Mouse (Mus musculus) liver (tissue): Measurements from ENCODE around the gene Iqck.

Source experiments
- DNase-seq: peaks from one replicate; pipeline ENCODE4 v3.0.0-alpha.2; 2020; ENCODE audit warnings: mixed read lengths

The Iqck gene

DNA sequence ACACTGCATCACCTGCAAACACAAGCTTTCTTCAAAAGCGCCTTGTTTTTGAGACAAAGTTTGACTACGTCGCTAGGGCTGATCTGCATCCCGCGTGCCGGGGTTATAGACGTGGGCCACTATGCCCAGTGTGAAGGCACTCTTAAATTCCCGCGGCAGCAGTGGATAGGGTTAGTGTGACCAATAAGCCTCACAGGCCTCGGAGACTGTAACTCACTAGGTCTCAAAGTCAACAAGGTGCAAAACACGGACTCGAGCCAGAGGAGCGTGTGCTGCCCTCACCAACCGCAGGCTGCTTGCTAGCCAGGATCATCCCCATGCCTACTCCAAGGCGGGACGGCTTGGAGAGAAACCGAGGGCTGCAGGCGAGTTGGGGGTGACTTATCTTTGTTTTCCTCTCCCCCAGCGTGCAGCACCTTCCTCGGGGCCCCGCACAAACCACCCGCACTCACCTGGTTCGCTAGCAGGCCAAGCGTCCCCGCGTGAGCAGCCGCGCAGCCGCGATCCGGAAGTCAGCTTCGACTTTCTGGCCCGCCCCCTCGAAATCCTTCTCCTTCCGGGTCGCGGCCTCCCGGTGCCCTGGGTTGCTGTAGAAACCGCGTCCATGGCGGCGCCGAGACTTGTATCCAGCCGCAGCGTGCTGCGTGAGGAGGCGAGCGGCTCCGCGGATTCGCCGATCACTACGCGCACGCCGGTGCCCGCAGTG lies at the start of gene Iqck:
TSS of gene Iqck (plus strand) at position 582 of the 706 bp plus-strand sequence.
- peak; percentile 88 for DNase-seq

DNA sequence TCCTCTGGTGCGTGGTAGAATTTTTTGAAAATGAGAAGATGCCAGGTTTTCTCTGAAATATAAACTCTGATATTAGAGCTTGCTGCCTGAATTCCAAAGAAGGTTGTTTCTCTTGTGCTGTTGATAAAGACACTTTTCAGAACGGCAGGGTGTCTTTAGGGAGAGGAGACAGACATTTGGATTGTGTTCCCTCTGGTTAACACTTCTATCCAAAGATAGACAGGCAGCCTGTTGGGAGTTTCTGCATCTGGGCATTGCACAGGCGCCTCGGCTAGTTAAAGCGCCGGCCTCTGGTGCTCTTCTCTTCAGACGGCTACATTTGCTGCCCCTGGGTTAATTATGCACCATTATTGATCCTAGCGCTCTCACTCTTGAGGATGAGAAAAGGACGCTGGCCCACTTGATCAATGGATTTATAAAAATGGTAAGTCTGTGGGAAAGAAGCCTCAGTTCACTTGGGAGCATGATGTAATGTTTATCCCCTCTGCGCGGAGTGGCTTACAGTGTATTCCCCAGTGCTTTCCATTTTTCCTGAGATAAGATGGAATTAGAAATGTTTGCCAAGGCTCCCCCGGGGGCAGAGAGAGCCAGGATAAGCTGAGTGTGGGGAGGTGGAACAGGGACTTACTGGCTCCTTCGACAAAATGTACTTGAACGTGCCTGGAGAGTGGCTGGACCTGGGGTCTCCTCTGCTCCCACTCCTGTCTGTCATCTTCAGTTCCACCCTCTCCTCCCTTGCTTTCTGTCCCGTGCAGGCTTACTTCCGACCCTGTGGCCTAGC lies 48.7 kb upstream of the Iqck start:
- no peak for DNase-seq

DNA sequence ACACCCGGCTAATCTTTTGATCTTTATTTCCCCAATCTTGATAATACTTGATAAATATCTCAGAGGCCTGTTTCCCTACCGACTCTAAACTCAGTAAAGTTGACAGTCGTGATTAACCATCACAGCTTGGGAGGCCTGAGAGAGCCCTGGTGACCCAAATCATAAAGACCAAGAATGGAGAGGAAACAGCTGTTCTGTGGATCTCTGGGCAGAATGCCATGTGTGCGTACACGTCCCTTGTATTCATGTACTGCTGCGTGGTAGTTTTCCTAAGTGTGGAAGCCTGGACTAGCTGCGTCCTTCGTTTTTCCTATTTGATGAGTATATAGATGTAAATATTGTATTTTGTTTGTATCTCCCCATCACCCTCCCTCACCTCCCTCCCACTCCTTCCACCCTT lies 47.7 kb upstream of the Iqck start:
- no peak for DNase-seq

DNA sequence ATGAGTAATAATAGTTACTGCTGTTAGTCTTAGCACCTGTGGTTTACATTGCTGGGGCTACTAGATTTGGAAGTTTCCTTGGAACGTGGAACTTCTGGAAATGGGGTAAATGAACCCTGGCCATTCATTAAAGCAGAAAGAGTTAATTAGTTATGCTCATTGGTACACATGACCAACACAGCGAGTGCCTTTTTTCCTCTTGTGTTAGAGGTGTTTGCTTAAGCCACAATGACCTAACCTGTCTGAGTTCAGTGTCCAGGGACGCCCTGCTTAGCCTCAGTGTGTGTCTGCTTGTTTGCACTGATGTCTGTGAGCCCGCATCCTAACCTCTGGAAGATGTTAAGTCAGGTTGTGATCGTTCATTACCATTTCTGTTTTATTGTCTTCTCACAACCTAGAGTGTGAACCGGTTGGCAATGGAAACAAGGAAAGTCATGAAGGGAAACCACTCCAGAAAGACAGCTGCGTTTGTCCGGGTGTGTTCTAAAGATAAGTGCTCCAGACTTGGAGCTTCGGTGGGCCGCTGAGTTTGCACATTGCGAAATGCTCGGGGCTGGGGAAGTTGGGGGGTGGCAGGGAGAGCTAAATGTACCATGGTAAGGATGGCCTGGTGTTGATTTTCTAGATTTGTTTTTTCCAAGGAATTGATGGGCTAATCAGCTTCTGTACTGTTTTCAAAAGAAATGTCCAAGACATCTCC lies 44.0 kb upstream of the Iqck start:
- peak; percentile 37 for DNase-seq

DNA sequence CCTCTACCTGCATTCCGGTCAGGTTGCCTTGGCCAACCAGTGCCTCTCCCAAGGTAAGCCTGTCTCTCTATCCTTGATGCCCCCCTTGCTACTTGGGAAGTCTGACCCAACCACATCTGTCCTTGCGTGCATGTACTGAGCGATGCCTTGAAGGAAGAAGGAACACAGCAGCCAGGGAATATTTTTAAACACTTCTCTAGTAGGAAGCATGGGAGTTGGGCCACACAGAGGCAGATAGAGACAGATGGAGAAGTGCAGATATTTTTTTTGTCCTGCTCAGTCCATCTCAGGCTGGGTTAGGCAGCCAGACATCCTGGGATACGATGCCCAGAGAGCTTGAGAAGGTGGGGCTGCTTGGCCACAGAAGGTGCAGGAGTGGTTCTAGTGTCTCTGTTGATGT lies 42.0 kb upstream of the Iqck start:
- no peak for DNase-seq

DNA sequence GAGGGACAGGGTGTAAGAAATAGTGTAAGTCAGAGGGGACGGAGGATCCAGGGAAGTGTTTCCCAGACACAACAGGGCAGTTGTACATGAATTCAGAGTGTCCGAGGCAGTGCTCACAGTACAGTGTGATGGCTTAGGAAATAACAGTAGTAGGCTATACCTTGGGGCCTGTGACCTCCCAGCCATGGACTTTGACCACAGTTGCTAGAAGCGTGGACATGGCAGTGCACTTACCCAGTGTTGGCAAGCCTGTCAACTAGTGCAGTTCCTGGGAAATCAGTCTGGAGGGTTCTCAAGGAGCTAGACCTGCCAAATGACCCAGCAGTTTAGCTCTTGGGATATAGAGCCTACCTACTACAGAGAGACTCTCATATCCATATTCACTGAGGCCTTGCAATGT lies 39.3 kb upstream of the Iqck start:
- no peak for DNase-seq

DNA sequence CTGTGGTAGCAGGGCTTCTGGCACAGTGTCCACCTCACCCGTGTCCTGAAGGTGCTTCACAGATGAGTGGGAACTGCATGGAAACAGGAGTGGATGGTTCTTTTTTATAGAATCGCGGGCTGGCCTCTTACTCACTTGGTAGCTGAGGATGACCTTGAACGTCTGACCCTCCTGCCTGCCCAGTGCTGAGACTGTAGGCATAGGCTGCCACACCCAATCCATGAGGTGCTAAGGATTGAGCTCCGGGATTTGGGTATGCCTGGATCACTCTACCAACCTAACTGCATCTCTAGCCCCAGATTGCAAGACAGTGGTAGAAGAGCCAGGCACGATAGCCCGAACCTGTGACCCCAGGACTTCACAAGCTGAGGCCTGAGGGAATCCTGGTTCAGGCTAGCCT lies 37.8 kb upstream of the Iqck start:
- no peak for DNase-seq

DNA sequence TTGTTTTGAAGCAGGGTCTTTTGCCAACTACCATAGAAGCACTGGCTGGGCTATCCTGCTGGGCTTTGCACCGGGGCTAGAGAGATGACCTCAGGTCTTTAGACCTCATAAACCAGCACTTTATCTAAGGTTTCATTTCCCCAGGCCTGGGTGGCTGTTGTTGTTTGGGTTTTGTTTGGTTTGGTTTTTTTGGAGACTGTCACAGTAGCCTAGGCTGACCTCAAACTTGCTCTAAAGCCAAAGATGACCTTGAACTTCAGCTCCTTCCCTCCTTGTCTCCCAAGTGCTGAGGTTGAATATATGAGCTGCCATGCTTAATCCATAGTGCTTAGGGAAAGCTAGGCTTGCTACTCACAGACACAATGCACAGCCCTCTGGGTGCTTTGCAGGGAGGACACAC lies 35.9 kb upstream of the Iqck start:
- no peak for DNase-seq

DNA sequence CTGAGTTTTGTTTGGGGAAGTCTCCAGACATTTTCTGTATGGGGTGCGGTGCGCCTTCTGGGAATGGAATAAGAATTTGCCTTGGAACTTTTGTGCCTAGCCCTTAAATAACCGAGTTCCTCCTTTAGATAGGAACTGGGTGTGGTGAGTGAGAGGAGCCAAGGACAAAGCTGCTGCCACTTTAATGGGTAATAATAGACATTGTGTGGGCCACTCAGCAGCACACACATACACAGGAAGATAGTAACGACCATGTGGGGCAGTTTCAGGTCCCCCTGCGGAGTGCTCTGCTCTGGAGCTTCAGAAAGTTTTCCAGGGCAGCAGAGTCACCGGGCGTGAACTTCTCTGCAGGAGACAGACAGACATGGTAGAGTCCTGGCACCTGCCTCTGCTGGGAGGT lies 34.2 kb upstream of the Iqck start:
- DNase-seq, result no peak

DNA sequence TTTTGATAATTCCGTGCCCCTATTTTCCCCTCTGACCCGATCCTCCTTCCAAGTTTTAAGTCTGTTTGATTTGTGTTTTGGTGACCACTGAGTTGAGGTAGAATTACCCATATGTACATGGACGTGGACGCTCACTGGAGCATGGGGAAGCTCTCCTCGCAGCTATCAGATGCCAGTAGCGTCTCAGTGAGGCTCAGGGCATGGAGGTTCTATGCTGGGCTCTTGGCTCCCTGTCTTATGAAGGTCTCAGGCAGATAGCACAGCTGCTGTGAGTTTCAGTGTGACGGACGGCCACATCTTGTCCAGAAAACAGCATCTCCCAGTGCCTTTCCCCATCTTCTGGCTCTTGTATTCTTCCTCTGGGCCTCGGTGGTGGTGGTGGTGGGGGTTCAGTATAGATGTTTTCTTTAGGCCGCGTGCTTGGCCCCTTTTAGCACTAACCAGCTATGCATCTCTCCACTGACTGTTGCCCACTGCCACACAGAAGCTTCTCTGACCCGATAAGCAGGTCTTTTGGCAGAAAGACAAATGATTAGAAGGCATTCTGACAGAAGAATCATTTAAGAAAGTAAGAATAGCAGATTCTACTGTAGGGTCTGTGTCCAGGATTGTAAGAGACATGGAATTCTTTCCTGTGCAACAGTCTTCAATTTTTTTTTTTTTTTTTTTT lies 33.5 kb upstream of the Iqck start:
- DNase-seq, result no peak

DNA sequence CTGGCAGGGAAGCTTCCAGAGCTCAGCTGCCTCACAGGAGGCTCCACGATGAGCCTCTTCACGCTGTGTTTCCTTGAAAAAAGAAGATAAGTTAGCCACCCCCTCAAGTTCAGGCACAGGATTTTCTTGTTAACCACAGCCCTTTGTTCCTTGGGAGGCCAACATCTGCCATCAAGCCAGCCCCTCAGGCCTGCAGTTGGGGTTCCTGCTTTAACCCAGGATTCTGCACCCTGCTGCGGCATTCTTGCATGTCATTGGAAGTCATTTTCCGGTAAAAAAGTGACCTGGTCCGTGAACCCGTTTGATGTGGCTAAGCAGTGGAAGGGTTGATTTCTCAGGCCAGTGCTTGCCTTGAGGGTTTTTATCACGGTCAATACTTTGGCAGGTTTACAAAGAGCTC lies 31.1 kb upstream of the Iqck start:
- no peak for DNase-seq

DNA sequence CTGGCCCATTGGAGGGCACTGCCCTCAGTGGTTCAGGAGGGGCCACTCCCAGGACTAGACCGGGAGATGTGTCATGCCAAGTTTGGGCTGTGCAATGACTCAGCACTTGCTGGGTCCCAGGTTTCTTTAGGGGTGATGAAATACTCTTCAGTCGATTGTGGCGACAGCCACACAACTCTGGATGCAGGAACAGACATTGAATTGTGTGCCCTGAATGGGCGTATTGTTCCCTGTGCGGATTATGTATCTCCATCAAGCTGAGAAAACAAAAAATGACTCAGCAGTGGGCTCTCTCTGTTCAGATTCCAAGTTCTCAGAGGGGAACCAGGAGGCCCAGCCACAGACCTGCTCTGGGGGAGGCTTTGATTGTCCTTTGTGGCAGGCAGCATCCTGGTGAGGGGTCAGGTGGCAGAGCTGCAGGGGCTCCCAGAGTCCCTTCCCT lies 27.6 kb upstream of the Iqck start:
- DNase-seq, result peak; percentile 22

DNA sequence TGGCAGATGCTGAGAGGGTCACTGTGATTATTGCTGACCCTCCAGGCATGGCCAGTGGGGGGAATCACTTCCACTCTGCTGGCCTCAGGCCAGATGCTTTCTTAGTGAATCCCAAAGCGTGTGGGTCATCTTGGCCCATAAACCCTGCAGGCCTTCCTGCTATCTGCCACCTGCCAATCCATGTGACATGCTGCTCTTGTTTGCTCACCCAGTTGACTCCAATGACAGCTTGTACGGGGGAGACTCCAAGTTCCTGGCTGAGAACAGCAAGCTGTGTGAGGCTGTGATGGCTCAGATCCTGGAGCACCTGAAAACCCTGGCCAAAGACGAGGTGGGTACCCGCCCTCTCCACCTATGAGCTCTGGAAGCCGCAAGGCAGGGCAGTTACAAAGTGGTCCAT lies 17.7 kb upstream of the Iqck start:
- DNase-seq, result no peak

DNA sequence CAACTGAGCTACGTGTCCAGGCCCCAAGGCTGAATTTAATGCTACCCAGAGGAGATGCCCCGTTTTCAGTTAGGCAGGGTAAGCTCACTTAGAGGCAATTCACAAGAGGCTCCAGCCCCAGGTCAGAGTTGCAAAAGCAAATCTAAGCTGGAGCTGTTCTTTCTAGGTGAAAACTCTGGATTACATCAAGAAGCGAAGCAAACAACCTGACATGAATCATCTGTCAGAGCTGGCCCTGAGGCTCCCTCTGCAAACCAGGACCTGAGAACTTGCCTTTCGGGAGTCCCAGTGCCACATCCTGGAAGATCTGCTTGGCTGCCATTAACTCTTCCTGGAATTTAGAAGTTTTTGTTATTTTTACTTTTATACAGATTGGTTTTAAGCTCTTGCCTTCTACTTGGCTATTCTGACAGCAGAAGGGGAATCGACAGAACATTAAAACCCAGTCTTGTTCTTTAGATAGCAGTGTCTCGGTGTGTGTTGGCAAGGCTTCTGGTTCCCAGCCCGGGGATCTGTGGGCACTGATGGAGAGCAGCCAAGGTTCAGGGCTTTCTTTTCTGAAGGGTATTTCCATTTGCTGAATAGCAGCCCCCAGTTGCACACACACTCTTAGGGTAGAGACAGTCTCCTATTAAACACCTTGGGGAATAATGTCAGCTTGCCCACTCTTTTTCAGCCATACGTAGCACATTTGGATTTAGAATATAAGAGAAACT lies 14.4 kb upstream of the Iqck start:
- DNase-seq, result no peak

DNA sequence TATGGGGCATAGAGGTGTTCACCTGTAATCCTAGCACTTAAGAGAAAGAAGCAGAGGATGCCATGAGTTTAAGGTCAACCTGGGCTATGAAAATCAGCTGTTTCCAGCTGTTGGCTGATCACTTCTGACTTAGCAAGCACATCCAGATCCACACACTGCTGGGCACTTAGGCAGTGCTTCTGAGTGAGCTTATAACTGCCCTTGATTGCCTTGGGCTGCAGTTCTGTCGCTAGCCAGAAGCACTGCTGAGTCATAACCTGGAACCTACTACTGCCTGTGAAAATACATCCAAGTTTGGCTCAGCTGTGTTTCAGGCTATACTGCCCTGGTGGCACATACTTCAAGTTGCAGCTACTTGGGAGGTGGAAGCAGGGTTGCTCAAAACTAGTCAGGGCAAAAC lies 13.8 kb upstream of the Iqck start:
- DNase-seq, result no peak

DNA sequence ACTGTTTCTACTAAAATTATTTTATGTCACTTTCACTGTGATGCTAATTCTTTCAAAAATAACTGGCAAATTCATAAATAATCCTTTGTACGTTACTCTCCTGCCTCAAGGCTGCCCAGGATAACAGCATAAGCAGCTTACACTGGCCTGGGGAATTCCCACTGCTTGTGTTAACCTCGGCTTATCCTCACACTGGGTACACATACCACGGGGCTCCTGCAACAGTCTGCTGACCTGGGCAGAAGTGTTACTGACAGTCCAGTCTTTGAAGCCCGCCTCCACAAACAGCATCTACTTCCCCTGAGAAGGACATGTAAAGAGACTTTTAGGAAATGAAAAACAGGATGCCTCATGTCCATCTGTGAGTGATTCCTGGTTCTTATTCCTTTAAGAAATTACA lies 12.6 kb upstream of the Iqck start:
- no peak for DNase-seq

DNA sequence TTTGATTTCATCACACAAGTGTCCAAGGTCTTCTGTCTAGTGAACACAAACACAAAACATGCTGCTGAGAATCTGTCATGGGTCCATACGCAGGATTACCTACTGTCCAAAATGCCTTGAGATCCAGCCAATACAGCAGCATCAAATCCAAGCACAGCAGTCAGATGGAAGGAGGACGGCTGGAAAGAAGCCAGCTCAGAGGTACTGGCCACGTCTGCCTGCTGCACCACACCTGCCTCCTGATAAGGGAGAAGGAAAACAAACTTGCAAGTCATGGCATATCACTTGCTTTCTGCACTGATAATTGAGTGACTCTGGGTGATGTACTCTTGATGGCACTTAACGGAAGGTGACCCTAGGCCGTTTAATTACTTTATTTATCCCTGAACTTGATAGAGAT lies 10.4 kb upstream of the Iqck start:
- DNase-seq, result no peak

DNA sequence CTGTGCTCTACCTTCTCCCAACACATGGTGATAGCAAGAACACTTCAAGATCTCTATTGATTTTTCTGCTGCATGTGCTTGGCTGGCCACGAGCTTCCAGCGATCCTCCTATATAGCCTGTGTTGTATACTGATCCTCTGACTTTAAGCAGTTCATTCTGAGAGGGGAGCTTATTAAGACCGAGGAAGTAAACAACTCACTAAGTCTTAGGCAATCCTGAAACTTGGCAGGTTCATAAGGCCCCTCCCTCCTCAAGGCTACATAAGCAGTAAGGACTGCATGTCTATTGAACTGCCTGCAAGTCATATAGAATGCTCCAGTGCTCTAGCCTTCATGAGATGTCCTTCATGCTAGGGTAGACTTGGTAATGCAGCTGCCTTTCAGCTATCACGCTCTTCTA lies 9.2 kb upstream of the Iqck start:
- DNase-seq, result no peak

DNA sequence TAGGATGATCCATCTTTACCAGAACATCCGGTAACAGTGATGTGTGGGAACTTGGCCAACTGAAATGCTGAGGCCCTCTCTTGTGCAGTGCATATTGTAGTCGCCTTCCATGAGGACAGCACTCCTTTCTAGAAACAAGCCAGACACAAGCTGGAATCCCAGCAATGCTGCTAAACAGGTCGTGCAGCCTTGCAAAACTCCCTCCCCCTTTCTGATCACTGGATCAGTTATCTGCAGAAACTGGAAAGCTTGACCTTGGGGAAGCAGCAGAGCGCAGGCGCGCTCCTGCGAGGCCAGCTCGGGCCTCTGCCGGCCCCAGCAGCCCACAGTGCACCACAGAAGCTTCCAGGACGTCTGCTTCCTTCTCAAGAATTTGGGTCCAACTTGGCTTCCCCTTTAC lies 6.8 kb upstream of the Iqck start:
- DNase-seq, result no peak

DNA sequence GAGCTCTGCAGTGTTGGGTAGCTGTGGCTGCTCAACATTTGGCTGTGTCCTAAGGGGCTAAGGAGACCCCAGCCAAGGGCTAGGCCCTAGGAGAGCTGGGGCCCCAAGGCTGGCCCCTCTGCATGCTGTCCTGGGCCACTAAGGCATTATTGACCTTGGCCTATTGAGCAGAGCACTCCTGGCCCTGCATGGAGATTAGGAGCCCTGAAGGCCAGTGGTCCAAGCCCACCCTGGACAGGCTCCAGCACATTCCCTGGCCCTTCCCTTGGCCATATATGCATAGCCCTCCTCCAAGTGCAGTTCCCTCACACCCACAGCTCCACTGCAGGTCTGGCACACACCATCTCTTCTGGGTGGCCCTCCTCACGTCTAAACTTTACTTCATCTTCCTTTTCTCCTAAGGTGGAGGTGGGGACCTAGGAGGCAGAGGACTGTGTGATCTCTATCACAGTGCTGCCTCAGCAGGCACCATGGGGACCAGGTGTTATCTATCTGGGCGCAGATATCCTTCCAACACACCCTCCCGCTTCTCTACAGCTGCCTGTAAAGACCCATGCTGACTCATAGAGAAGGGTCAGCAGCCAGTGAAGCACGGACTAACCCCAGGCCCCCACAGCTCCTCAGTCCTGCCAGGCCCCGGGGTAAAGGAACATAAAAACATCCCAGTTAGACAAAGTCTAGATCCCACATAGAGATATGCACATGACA lies 5.9 kb upstream of the Iqck start:
- no peak for DNase-seq

DNA sequence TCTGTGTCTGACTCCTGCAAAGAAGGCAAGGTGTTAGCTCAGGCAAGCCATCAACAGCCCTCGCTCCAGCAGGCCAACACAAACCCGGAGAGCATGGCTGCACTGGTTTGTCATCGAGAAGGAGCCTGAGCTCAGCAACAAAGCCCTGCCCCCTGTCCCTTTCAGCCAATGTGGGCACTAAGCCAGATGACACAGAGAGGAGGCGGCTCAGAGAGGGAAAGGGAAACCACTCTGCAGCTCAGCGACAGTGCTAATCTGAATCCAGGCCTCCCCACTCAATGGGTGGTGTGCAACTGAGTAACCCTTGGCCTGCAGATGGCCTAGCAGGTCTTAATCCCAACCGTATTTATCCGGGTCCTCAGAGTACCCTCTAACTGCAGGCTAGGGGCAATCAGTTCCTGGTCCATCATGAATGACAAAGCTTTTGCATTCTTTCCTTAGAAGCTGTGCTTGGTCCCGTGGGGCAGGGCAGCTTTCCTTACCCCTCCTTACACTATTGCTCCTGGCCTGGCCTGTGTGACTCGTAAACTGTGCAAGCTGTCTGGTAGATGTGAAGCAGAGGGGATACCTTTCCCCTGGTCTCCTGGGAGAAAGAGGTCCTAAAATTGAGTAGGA lies 4.8 kb upstream of the Iqck start:
- no peak for DNase-seq

DNA sequence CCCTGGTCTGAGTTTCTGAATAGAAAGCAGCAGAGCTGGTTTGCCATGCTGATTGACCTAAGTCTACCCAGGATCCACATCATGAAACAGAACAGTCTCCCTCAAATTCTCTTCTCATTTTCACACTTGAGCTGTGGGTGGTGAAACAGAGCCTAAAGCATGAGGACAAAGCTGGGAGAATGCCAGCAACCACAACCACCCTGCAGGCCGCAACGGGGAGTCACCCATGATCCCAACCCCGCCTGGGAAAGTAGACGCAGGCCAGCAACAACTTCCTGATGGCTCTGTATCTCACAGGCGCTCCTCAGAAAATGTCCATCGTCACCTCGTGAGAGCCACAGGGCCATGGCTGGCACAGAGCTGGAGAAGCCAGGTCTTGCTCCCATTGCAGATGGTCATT lies 4.0 kb upstream of the Iqck start:
- no peak for DNase-seq
